Mouse (Mus musculus): Measurements from ENCODE around the gene Cbx2. TPM values are rescaled to one million over a fixed set of nuclear protein-coding genes. Genes with fewer than 3 reads are reported as not detected.

Gene Cbx2
- polyA plus RNA-seq, 1 experiment from 2014 or later, result 15.3 TPM

GRCm38 (mm10) chr11:119075805-119076204 lies 53.0 kb downstream of the Cbx2 start:
- 92% methylated on average over 5 of the region's 5 CpGs for WGBS
- H3K9me3 ChIP-seq, result no peaks in the 10 kb centered on the region
- no peak overlapping the region for H3K27ac ChIP-seq (replicated peaks)
- ATAC-seq (ENCODE audit: low FRiP score, low read depth), result no peak
- H3K4me1 ChIP-seq (replicated peaks), result peaks cover 48% of the 10 kb centered on the region
- H3K4me2 ChIP-seq, result no peak overlapping the region
- H3K27me3 ChIP-seq, result no peaks in the 10 kb centered on the region
- no peak overlapping the region for H3K9ac ChIP-seq
- H3K36me3 ChIP-seq, result peaks cover 4% of the 10 kb centered on the region
- H3K4me3 ChIP-seq, result no peak overlapping the region

- WGBS, result 77% methylated on average over 4 of the region's 4 CpGs
- Histone ChIP-seq H3K27ac (replicated peaks) (peak overlapping the region; percentile 71; the same call in 1 of the 2 replicates), H3K4me2 (no peak overlapping the region), H3K27me3 (peaks cover 12% of the 10 kb centered on the region), H3K36me3 (peaks cover 21% of the 10 kb centered on the region), H3K9me3 (no peaks in the 10 kb centered on the region), H3K4me3 (no peak overlapping the region), H3K4me1 (replicated peaks) (peaks cover 67% of the 10 kb centered on the region), H3K9ac (no peak overlapping the region)
- no peak for ATAC-seq (ENCODE audit: low FRiP score, low read depth)
Observed at GRCm38 (mm10) chr11:119077755-119078154, 55.0 kb downstream of the Cbx2 start.

- peaks cover 21% of the 10 kb centered on the region for H3K36me3 ChIP-seq
- peak overlapping the region; percentile 17 for H3K4me3 ChIP-seq
- H3K4me2 ChIP-seq, result peak overlapping the region; percentile 45
- H3K9ac ChIP-seq, result peak overlapping the region; percentile 23; the same call in 1 of the 2 replicates
- no peaks in the 10 kb centered on the region for H3K9me3 ChIP-seq
- peak overlapping the region; percentile 71 for H3K27ac ChIP-seq (replicated peaks)
- peaks cover 13% of the 10 kb centered on the region for H3K27me3 ChIP-seq
- H3K4me1 ChIP-seq (replicated peaks), result peaks cover 67% of the 10 kb centered on the region
- WGBS, result 9% methylated on average over 21 of the region's 27 CpGs
- peak; percentile 76 for ATAC-seq (ENCODE audit: low FRiP score, low read depth)
Observed at GRCm38 (mm10) chr11:119078691-119079444, 56.1 kb downstream of the Cbx2 start.

- H3K9me3 ChIP-seq, result no peaks in the 10 kb centered on the region
- peak overlapping the region; percentile 23; the same call in 1 of the 2 replicates for H3K9ac ChIP-seq
- peak overlapping the region; percentile 71 for H3K27ac ChIP-seq (replicated peaks)
- H3K4me3 ChIP-seq, result peak overlapping the region; percentile 17
- H3K4me1 ChIP-seq (replicated peaks), result peaks cover 67% of the 10 kb centered on the region
- WGBS, result 41% methylated on average over 7 of the region's 7 CpGs
- peak overlapping the region; percentile 45 for H3K4me2 ChIP-seq
- H3K27me3 ChIP-seq, result peaks cover 13% of the 10 kb centered on the region
- H3K36me3 ChIP-seq, result peaks cover 21% of the 10 kb centered on the region
- ATAC-seq (ENCODE audit: low FRiP score, low read depth), result no peak
Observed at GRCm38 (mm10) chr11:119079445-119079837, 56.7 kb downstream of the Cbx2 start.

- no peaks in the 10 kb centered on the region for H3K9me3 ChIP-seq
- H3K4me3 ChIP-seq, result peak overlapping the region; percentile 9; the same call in 1 of the 2 replicates
- WGBS, result 36% methylated on average over 33 of the region's 33 CpGs
- no peak overlapping the region for H3K9ac ChIP-seq
- H3K4me1 ChIP-seq (replicated peaks), result peaks cover 69% of the 10 kb centered on the region
- H3K27me3 ChIP-seq, result peaks cover 13% of the 10 kb centered on the region
- H3K4me2 ChIP-seq, result peak overlapping the region; percentile 39
- H3K27ac ChIP-seq (replicated peaks), result no peak overlapping the region
- peaks cover 21% of the 10 kb centered on the region for H3K36me3 ChIP-seq
- no peak for ATAC-seq (ENCODE audit: low FRiP score, low read depth)
Observed at GRCm38 (mm10) chr11:119080461-119081147, 57.8 kb downstream of the Cbx2 start.

Other genes with a start within 250 kb of the Cbx2 start
- 71.8 and 77.9 TPM in 2 replicates for gene Rbfox3, start 111.4 kb upstream of the Cbx2 start, polyA plus RNA-seq (2015; fragmentation: Nextera tagmentation; extraction: Ambion mirVana)
- not detected in 2 replicates for gene Enpp7, start 34.8 kb upstream of the Cbx2 start, polyA plus RNA-seq (2015; fragmentation: Nextera tagmentation; extraction: Ambion mirVana)
- 8.6 and 10.0 TPM in 2 replicates for gene Cbx8, start 18.0 kb downstream of the Cbx2 start, polyA plus RNA-seq (2015; fragmentation: Nextera tagmentation; extraction: Ambion mirVana)
- 21.9 and 23.2 TPM in 2 replicates for gene Cbx4, start 63.3 kb downstream of the Cbx2 start, polyA plus RNA-seq (2015; fragmentation: Nextera tagmentation; extraction: Ambion mirVana)
- 56.1 and 57.1 TPM in 2 replicates for gene Tbc1d16, start 205.5 kb downstream of the Cbx2 start, polyA plus RNA-seq (2015; fragmentation: Nextera tagmentation; extraction: Ambion mirVana)
- 14.6 and 15.4 TPM in 2 replicates for gene Ccdc40, start 205.6 kb downstream of the Cbx2 start, polyA plus RNA-seq (2015; fragmentation: Nextera tagmentation; extraction: Ambion mirVana)
- gene Gaa, start 244.9 kb downstream of the Cbx2 start, polyA plus RNA-seq (2015; fragmentation: Nextera tagmentation; extraction: Ambion mirVana), result 95.1 and 105 TPM in 2 replicates